Mouse (Mus musculus): ENCODE measurements at regions not wholly inside any gene's neighbourhood (a gene's known extent, or its start where the extent isn't known, plus 50 kb on each side); places are given as distances from the start of the nearest gene placed in this dataset.

DNA sequence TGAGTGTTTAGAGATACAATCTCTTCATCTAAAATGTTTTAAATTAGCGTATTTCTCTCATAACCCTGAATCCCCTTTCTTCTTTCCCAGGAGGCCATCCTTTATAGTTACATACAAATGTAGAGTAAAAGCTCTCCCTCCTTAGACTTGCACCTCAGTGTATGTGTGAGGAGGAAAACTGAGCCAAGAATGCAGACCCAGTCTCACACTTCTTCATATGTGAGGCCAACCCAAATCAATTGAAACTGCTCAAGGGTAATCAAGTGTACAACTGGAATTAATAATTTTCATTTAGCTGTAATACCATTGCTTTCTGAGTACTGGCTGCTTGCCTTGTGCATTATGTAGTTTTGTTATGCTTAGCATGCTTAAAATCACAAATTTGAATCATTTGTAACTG is 356.3 kb downstream of the Csnka2ip start:
- no peak for DNase-seq (ENCODE audit: low spot score)
- H3K27ac ChIP-seq (replicated peaks; ENCODE audit: low read depth, low read length): no peak overlapping the region
- no peaks in the 10 kb centered on the region for H3K36me3 ChIP-seq (ENCODE audit: control insufficient read depth, insufficient read depth, low read length)
- no peak overlapping the region for H3K4me2 ChIP-seq (replicated peaks; ENCODE audit: low read depth, low read length, severe bottlenecking)
- H3K4me1 ChIP-seq (ENCODE audit: control insufficient read depth, insufficient read depth, low read length): no peaks in the 10 kb centered on the region
- no peak overlapping the region for H3K4me3 ChIP-seq (replicated peaks; ENCODE audit: low read length)
- 86% methylated on average over 1 of the region's 1 CpGs for WGBS
- TF ChIP-seq POLR2A (IDR thresholded peaks at IDR 0.05; ENCODE audit: borderline replicate concordance, extremely low read depth, insufficient read depth, insufficient read length): no peak
- H3K9me3 ChIP-seq (ENCODE audit: control insufficient read depth, low read length): no peaks in the 10 kb centered on the region
- no peak for ATAC-seq (ENCODE audit: low FRiP score, low read depth)
- H3K9ac ChIP-seq (ENCODE audit: low read depth, low read length, severe bottlenecking): no peak overlapping the region
- H3K27me3 ChIP-seq (ENCODE audit: control insufficient read depth, insufficient read depth, low read length): no peaks in the 10 kb centered on the region

DNA sequence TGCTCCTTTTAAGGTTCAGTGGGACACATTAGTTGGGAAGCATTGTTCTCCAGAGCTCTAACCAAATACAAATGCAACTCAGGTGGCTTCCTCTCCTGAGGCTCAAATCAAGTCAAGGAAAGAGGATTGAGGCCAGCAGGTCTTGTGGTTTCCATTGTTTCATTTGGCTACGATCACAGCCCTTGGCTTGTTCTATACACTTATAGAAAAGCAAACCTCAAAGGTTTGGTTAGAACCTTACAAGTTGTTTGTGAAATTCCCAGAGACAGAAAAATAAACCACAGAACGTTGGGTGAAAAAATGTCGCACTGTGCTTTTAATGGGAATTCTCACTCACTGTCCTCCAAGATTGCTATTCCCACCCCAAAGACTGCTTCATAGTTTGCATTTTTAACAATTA is 360.4 kb upstream of the Epha3 start:
- TF ChIP-seq POLR2A (IDR thresholded peaks at IDR 0.05; ENCODE audit: borderline replicate concordance, extremely low read depth, insufficient read depth, insufficient read length): no peak
- peak; percentile 20 for DNase-seq (ENCODE audit: low spot score)

GRCm38 (mm10) chr16:64216671-64217070 is 352.7 kb upstream of the Epha3 start:
- Histone ChIP-seq H3K4me1 (ENCODE audit: control insufficient read depth, insufficient read depth, low read length) (no peaks in the 10 kb centered on the region), H3K27me3 (ENCODE audit: control insufficient read depth, insufficient read depth, low read length) (no peaks in the 10 kb centered on the region)

More for the DNA sequence above, 360.4 kb upstream of the Epha3 start:
- Histone ChIP-seq H3K36me3 (ENCODE audit: control insufficient read depth, insufficient read depth, low read length) (no peaks in the 10 kb centered on the region), H3K9me3 (ENCODE audit: control insufficient read depth, low read length) (no peaks in the 10 kb centered on the region), H3K4me1 (ENCODE audit: control insufficient read depth, insufficient read depth, low read length) (no peaks in the 10 kb centered on the region), H3K27ac (replicated peaks; ENCODE audit: low read depth, low read length) (no peak overlapping the region), H3K4me2 (replicated peaks; ENCODE audit: low read depth, low read length, severe bottlenecking) (no peak overlapping the region), H3K9ac (ENCODE audit: low read depth, low read length, severe bottlenecking) (no peak overlapping the region), H3K4me3 (replicated peaks; ENCODE audit: low read length) (no peak overlapping the region), H3K27me3 (ENCODE audit: control insufficient read depth, insufficient read depth, low read length) (no peaks in the 10 kb centered on the region)
- ATAC-seq (ENCODE audit: low FRiP score, low read depth): no peak
- WGBS: 81% methylated on average over 3 of the region's 3 CpGs

GRCm38 (mm10) chr16:64211895-64212294 is 347.9 kb upstream of the Epha3 start:
- H3K27ac ChIP-seq (replicated peaks; ENCODE audit: low read depth, low read length): no peak overlapping the region
- H3K27me3 ChIP-seq (ENCODE audit: control insufficient read depth, insufficient read depth, low read length): no peaks in the 10 kb centered on the region
- no peaks in the 10 kb centered on the region for H3K9me3 ChIP-seq (ENCODE audit: control insufficient read depth, low read length)
- H3K4me2 ChIP-seq (replicated peaks; ENCODE audit: low read depth, low read length, severe bottlenecking): no peak overlapping the region
- no peaks in the 10 kb centered on the region for H3K4me1 ChIP-seq (ENCODE audit: control insufficient read depth, insufficient read depth, low read length)
- WGBS: 23% methylated on average over 1 of the region's 1 CpGs
- H3K36me3 ChIP-seq (ENCODE audit: control insufficient read depth, insufficient read depth, low read length): no peaks in the 10 kb centered on the region
- TF ChIP-seq POLR2A (IDR thresholded peaks at IDR 0.05; ENCODE audit: borderline replicate concordance, extremely low read depth, insufficient read depth, insufficient read length): no peak
- DNase-seq (ENCODE audit: low spot score) (peak; percentile 73), ATAC-seq (ENCODE audit: low FRiP score, low read depth) (peak; percentile 57)
- H3K4me3 ChIP-seq (replicated peaks; ENCODE audit: low read length): no peak overlapping the region
- no peak overlapping the region for H3K9ac ChIP-seq (ENCODE audit: low read depth, low read length, severe bottlenecking)

More at GRCm38 (mm10) chr16:64216671-64217070, 352.7 kb upstream of the Epha3 start:
- TF ChIP-seq POLR2A (IDR thresholded peaks at IDR 0.05; ENCODE audit: borderline replicate concordance, extremely low read depth, insufficient read depth, insufficient read length): no peak
- H3K36me3 ChIP-seq (ENCODE audit: control insufficient read depth, insufficient read depth, low read length): no peaks in the 10 kb centered on the region
- DNase-seq (ENCODE audit: low spot score): no peak
- H3K4me3 ChIP-seq (replicated peaks; ENCODE audit: low read length): no peak overlapping the region
- no peak overlapping the region for H3K9ac ChIP-seq (ENCODE audit: low read depth, low read length, severe bottlenecking)
- 59% methylated on average over 5 of the region's 5 CpGs for WGBS
- no peak overlapping the region for H3K27ac ChIP-seq (replicated peaks; ENCODE audit: low read depth, low read length)
- no peak overlapping the region for H3K4me2 ChIP-seq (replicated peaks; ENCODE audit: low read depth, low read length, severe bottlenecking)
- no peaks in the 10 kb centered on the region for H3K9me3 ChIP-seq (ENCODE audit: control insufficient read depth, low read length)
- ATAC-seq (ENCODE audit: low FRiP score, low read depth): no peak

DNA sequence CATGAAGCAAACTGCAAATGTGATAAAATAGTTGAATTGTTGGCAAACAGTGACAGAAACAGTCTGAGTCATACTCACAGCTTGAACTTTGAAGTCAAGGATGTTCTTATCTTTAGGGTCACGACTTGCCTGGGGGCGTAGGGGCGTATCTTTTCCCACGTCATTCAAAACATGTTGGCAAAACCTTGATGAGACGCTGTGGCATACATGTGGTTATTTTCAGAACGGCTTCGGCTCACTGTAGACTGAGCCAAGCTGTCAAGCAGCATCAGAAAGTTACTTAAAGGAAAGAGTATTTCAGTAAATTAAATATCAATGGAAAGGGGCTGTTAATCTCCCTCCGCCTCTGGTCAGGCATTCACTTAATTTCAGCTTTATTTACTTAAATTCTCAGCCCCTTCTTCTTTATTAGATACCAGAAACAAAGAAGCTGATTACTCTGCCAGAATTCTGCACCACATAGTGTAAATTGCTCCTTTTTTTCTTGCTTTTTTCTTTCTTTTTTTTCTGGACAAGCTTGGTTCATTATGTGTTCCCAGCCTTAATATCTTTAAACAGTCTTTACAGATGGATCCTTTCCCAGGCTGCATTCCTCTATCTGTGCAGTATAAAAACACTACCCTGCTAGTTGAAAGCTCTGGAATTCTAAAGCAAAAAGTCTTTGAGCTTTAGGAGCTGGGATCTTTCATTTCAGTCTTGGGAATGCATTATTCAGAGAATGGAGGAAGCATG is 302.9 kb upstream of the Epha3 start:
- H3K27me3 ChIP-seq (ENCODE audit: control insufficient read depth, insufficient read depth, low read length): no peaks in the 10 kb centered on the region
- no peak overlapping the region for H3K4me2 ChIP-seq (replicated peaks; ENCODE audit: low read depth, low read length, severe bottlenecking)
- no peak overlapping the region for H3K9ac ChIP-seq (ENCODE audit: low read depth, low read length, severe bottlenecking)
- 0 out of 2 replicates have a peak, but pooled peaks cover 4% of the 10 kb centered on the region for H3K4me1 ChIP-seq (ENCODE audit: control insufficient read depth, insufficient read depth, low read length)
- DNase-seq (ENCODE audit: low spot score) (peak; percentile 19), ATAC-seq (ENCODE audit: low FRiP score, low read depth) (no peak)
- WGBS: 60% methylated on average over 8 of the region's 8 CpGs
- H3K4me3 ChIP-seq (replicated peaks; ENCODE audit: low read length): no peak overlapping the region
- H3K36me3 ChIP-seq (ENCODE audit: control insufficient read depth, insufficient read depth, low read length): no peaks in the 10 kb centered on the region
- H3K9me3 ChIP-seq (ENCODE audit: control insufficient read depth, low read length): no peaks in the 10 kb centered on the region
- no peak overlapping the region for H3K27ac ChIP-seq (replicated peaks; ENCODE audit: low read depth, low read length)
- no peak for TF ChIP-seq POLR2A (IDR thresholded peaks at IDR 0.05; ENCODE audit: borderline replicate concordance, extremely low read depth, insufficient read depth, insufficient read length)

All from limb, embryonic 14.5 days (tissue).